Mouse (Mus musculus) small intestine, adult 2 months (tissue): ENCODE data around the gene Rab29.
"Not testable (repeated sequence)": the region's sequence is repeated elsewhere in the genome, so short reads cannot be mapped to it uniquely, and the experiment has no call there.

Experiments used
- CTCF ChIP-seq: fragments of 200-500 bp; IDR thresholded peaks from 2 replicates; pipeline ENCODE4 v1.5.1; 2012; ENCODE audit warnings: low read depth, mild to moderate bottlenecking, control low read depth, inconsistent platforms, low read length, moderate library complexity, mixed read lengths; ENCODE audit not compliant: insufficient replicate concordance, insufficient read length; ENCODE audit errors: extremely low read depth
- POLR2A ChIP-seq: fragments of 200-500 bp; IDR thresholded peaks from 2 replicates; pipeline ENCODE4 v1.6.1; 2012; ENCODE audit warnings: low read depth, mild to moderate bottlenecking, control low read depth, inconsistent platforms, low read length, moderate library complexity

DNA sequence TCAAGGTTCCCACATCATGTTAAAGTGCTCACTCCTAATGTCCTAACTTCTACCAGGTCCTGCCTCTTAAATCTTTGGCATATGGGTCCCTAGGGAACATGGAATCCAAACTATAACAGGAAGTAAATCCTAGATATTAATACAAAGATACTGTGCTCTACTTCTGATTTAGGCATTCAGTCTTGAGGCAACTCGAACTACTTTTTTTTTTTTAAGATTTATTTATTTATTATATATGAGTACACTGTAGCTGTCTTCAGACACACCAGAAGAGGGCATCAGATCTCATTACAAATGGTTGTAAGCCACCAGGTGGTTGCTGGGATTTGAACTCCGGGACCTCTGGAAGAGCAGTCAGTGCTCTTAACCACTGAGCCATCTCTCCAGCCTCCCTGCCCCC, 42.2 kb downstream of the Rab29 start:
- TF ChIP-seq CTCF, POLR2A: not testable (repeated sequence)
